Mouse (Mus musculus): ENCODE results near the gene Bace2.

Gene Bace2

GRCm38 (mm10) chr16:97356499-97357187 is at the start of gene Bace2:
Bace2 (plus strand) TSS chr16:97356742.
- DNase-seq (ENCODE audit: low spot score in 2 of 2): peak; percentile 35 to 39

GRCm38 (mm10) chr16:97307594-97307993 is 48.9 kb upstream of the Bace2 start:
- DNase-seq (ENCODE audit: low spot score in 2 of 2): no peak

GRCm38 (mm10) chr16:97309796-97310569 is 46.6 kb upstream of the Bace2 start:
- no peak for DNase-seq (ENCODE audit: low spot score in 2 of 2)

GRCm38 (mm10) chr16:97310570-97310846 is 46.0 kb upstream of the Bace2 start:
- no peak for DNase-seq (ENCODE audit: low spot score in 2 of 2)

GRCm38 (mm10) chr16:97312960-97313686 is 43.4 kb upstream of the Bace2 start:
- DNase-seq (ENCODE audit: low spot score in 2 of 2): peak; percentile 91 to 92

GRCm38 (mm10) chr16:97321576-97321975 is 35.0 kb upstream of the Bace2 start:
- no peak for DNase-seq (ENCODE audit: low spot score in 2 of 2)

- no peak for DNase-seq (ENCODE audit: low spot score in 2 of 2)
Measured at GRCm38 (mm10) chr16:97322604-97323003, 33.9 kb upstream of the Bace2 start.

GRCm38 (mm10) chr16:97325975-97326374 is 30.6 kb upstream of the Bace2 start:
- DNase-seq (ENCODE audit: low spot score in 2 of 2): peak; percentile 56 to 66

GRCm38 (mm10) chr16:97328602-97329001 is 27.9 kb upstream of the Bace2 start:
- no peak for DNase-seq (ENCODE audit: low spot score in 2 of 2)

GRCm38 (mm10) chr16:97353013-97353412 is 3.5 kb upstream of the Bace2 start:
- no peak for DNase-seq (ENCODE audit: low spot score in 2 of 2)

- DNase-seq (ENCODE audit: low spot score in 2 of 2): no peak
Measured at GRCm38 (mm10) chr16:97354632-97355031, 1.9 kb upstream of the Bace2 start.

- DNase-seq (ENCODE audit: low spot score in 2 of 2): peak; percentile 30 to 49
Measured at GRCm38 (mm10) chr16:97357188-97357821, 763 bp downstream of the Bace2 start.

GRCm38 (mm10) chr16:97362231-97362888 is 5.8 kb downstream of the Bace2 start:
- DNase-seq (ENCODE audit: low spot score in 2 of 2): no peak

GRCm38 (mm10) chr16:97366141-97366540 is 9.6 kb downstream of the Bace2 start:
- no peak for DNase-seq (ENCODE audit: low spot score in 2 of 2)

- no peak for DNase-seq (ENCODE audit: low spot score in 2 of 2)
Measured at GRCm38 (mm10) chr16:97370258-97370657, 13.7 kb downstream of the Bace2 start.

GRCm38 (mm10) chr16:97387955-97388354 is 31.4 kb downstream of the Bace2 start:
- DNase-seq (ENCODE audit: low spot score in 2 of 2): no peak

GRCm38 (mm10) chr16:97391289-97391688 is 34.7 kb downstream of the Bace2 start:
- DNase-seq (ENCODE audit: low spot score in 2 of 2): no peak

- no peak for DNase-seq (ENCODE audit: low spot score in 2 of 2)
Measured at GRCm38 (mm10) chr16:97391701-97392384, 35.3 kb downstream of the Bace2 start.

- DNase-seq (ENCODE audit: low spot score in 2 of 2): peak; percentile 23 to 44
Measured at GRCm38 (mm10) chr16:97396436-97396835, 39.9 kb downstream of the Bace2 start.

- no peak for DNase-seq (ENCODE audit: low spot score in 2 of 2)
Measured at GRCm38 (mm10) chr16:97397945-97398531, 41.5 kb downstream of the Bace2 start.

GRCm38 (mm10) chr16:97399991-97400390 is 43.4 kb downstream of the Bace2 start:
- DNase-seq (ENCODE audit: low spot score in 2 of 2): no peak
